Mouse (Mus musculus): ENCODE data around the gene Stra8.
A peak's percentile ranks its signal among the peaks of the same experiment; 100 is the strongest.

The Stra8 gene

DNA sequence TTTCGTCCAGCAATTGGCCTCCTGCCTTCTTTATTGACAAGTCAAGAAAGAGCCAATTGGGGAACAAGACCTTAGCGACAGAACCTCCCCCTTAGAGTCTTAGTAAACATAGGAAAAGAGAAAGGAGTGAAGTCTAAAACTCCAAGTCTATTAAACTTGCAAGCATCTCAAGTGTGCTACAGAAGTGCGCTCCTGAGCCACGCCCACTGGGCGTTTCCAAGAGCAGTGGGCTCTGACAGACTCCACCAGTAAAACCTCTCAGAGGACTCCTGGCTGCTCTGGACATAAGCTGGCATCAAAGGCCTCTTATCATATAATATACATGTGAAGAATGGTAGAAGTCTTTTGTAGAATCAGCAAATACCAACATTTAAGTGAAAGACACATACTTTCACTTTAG lies 16.5 kb upstream of the Stra8 start:
- DNase-seq (ENCODE audit: low spot score) = no peak

DNA sequence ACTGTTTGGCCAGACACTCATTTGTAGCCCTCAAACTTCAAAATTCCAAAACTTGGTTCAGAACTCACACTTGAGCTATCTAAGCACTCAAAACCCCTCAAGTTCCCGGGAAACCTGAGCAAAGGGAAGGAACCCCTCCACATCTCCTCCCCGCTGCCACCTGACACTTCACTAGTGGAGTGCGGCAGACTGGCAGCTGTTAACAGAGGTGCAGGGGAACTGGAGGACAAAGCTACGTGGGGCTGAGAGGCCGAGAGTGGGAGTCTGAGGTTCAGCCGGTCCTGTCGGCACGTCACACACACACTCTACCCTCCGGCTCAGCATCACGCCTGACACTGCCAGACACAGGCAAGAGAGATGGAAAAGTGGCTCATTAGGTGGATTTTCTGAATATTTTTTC lies 16.1 kb upstream of the Stra8 start:
- no peak for DNase-seq (ENCODE audit: low spot score)

DNA sequence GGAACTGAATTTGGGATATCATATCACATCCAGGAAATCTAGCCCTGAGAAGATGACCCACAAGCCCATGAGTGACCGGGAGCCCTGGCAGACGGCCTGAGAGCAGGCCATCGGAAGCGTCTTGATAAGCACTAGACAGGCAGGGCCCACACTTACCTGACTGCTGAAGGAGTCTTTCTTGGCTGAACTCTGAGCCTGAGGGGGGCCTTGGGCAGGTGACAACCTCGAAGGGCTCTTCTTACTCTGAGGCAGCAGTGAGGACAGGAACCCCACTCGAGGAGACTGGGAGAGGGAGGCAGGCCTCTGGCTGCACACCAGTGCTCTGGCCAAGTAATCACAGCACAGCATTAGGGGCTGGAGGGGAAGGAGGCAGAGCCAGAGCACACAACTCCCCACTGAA lies 15.6 kb upstream of the Stra8 start:
- DNase-seq (ENCODE audit: low spot score) = no peak

DNA sequence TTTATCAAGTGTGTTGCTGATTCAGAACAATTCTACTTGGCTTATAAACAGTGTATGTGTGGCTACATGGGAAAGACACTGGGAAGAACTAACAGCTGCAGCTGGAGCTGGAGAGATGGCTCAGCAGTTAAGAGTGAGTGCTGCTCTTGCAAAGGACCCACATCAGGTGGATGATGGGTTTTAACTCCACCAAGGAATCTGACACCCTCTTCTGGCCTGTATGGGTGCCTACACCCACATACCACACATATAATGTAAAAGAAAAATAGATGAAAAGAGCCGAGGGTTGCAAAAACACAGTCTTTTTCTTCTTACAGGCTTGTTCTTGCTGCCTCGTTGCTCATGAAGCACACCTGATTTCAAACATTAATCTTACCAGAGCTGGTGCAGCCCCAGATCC lies 13.8 kb upstream of the Stra8 start:
- no peak for DNase-seq (ENCODE audit: low spot score)

DNA sequence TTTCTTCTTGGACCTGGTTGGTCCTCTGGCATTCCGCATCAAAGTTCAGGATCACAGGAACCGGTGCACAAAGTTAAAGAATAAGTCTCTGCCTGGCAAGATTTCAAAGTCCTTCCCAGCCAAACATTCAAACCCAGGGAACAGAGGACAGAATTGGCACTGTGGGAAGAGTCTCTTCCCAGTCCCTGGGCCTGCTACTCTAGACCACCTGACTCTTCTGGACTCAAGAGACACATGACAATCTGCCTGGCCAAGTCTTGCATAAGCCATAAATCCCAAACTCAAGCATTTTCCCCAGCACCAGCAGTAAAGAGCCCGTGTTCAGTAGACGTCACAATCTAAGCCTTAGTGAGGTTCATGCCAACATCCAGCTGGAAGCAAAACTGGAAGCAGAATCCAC lies 13.3 kb upstream of the Stra8 start:
- no peak for DNase-seq (ENCODE audit: low spot score)

DNA sequence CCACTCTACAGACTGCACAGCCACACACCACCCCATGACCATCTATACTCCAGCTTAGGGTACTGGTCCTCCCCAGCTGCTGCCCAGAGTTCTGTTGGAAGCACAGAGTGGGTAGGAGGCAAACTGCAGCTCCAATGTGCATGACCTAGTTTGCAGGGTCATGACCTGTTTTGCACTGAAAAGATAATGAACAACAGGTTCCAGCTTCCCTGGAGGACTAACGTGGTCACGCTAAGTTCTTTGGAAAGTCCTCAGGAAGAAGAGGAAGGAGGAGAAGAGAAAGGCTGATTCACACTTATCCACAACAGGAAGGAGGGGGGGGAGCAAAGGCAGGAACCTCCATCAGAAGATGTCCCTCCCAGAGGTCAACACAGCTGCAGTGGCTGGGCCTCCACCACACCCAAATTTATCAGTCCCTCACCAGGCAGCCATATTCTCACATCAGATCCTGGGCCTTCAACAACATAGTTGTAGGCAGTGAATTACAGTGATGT lies 12.8 kb upstream of the Stra8 start:
- no peak for DNase-seq (ENCODE audit: low spot score)

DNA sequence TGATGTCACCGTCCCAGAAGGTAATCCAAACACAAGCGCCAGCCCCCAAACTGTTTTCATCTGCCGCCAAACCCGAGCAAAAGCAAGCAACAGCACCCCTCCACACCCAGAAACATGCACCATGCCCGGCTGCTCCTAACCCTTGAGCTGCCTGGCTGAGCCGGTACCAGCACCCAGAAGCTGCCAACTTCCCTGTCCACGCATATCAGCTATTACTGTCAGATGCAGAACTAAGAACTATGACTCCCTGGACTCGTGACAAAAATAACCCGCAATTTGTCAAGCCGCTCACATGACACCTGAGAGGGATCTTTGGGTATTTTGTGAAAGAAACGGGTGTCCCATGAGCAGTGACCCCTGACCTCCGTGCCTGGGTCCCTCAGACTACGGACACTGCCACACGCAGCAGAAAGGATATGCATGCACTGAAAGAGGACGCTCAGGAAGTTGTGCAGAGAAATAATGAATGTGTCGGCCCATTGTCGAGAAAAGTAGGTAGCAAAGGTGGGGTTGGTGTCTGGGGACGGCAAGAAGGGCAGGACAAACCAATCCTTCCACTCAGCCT lies 12.2 kb upstream of the Stra8 start:
- no peak for DNase-seq (ENCODE audit: low spot score)

DNA sequence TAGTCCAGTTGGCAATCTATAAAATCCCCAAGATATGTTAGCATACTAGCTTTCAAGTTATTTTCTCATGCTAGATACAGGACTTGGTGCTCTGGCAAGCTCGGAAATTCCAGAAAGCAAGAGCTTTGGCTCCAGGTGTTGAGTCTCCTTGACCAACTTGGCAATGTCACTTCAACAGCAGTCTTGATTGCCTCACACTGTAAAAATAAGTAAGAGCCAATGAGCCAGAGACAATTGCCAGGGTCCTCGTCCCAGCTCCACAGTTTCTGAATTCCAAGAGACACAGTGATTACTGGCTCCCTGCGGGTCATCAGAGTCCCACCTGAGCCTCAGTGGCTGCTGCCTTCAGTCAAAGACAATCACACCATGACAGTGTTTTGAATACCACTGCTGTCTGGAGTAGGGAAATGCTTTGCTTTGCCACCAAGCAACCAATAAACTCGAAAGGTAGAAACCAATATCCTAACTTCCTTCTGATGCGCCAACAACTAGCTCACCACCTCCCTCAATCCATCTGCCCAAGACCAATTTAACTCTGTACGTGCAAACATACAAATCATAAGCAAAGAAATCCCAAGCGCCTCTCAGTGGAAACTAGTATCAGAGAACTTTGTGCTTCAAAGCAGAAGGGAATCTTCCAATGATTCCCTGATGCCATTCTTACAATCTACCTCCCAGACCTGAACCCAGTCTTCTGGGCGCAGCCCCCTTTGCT lies 10.2 kb upstream of the Stra8 start:
- no peak for DNase-seq (ENCODE audit: low spot score)

DNA sequence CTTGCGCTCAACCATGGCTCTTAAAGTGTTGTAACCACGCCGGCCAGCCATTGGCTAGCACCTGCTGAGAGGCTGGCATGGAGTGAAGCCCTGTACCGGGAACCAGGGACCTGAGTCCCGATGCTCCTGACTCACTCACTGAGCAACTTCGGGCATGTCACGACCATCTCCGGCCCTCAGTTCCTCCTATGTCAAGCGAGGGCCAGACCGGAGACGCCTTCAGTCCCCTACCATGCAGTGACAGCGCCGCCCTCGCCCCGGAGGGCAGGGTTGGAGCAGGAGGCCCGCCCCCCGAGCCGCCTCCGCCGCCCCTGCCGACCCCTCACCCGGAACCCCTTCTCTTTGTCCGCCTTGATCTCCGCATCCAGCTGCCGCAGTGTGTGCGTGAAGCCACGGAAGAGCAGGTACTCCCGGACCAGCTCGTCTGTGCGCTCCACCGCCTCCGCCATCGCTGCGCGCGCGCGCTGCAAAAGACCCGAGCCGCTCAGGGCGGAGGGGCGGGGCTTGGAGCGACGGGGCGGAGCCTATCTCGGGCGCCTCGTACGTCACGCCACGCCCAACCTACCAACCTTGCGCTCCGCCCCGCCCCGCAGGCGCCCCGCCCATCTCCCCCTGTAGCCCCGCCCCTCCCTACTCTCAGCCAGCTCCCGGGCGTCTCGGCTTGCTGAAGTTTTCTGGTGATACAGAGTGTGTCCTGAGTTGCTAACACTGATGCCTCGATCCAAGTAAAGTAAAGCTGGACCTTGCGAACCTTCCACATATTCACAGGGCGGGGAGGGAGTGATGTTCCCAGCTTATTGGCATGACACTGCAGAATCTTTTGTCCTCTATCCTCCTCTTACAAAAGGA lies 9.4 kb upstream of the Stra8 start, which contains the start of gene Wdr91:
Wdr91 (minus strand) TSS at position 506 of the 849 bp plus-strand sequence.
- peak; percentile 95 for DNase-seq (ENCODE audit: low spot score)

DNA sequence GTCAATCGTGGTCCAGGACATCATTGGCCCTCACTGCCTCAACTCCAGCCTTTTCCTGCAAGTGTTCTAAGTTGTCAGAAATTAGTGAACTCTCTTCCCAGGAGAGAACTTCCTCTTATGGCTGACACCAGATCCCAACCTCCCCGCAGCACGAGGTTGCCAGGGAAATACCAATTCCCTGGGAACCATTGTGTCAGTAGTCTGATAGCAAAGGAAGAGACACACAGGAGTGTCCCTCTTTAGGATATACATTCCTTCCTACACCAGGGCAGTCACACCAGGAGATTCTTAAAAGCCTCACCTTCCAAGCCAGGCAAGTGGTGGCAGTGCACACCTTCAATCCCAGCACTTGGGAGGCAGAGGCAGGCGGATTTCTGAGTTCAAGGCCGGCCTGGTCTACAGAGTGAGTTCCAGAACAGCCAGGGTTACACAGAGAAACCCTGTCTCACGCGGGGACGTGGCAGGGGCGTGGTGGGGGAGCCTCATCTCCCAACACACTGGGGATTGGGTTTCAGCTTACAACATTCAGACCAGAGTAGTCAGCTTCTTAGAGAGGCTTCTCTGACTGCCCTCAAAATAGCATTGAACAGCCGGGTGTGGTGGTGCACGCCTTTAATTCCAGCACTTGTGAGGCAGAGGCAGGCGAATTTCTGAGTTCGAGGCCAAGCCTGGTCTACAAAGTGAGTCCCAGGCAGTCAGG lies 6.5 kb upstream of the Stra8 start:
- no peak for DNase-seq (ENCODE audit: low spot score)

DNA sequence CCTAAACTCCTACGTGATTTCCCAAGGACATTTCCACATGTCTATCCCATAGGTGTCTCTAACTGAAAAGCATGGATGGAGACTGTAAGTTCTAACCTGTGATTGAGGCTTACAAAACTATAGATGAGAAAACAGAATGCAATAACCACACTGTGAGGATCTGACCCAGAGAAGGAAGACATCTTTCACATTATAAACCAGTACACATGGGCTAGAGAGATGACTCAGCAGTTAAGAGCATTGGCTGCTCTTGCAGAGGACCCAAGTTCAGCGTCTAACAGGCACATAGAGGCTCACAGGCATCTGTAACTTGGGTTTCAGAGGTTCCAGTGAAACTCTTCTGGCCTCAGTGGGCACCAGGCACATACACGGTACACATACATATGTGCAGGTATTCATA lies 5.5 kb upstream of the Stra8 start:
- no peak for DNase-seq (ENCODE audit: low spot score)

DNA sequence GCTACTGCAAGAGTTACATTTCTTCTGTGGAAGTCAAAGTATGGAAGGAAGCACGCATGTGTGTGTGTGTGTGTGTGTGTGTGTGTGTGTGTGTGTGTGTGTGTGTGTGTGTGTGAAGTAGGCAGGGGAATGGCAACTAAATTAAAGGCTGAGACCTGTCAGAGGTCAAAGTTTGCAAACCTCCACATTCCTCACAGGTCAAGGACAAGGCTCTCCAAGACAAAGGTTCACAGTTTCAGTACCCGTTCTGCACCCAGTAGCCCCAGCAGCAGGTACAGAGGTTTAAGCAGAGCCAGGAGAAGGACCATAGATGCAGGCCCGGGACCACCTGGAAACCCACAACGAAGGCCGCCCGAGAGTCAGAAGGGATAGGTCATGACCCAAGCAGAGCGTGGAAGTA lies 817 bp upstream of the Stra8 start:
- DNase-seq (ENCODE audit: low spot score) = no peak

DNA sequence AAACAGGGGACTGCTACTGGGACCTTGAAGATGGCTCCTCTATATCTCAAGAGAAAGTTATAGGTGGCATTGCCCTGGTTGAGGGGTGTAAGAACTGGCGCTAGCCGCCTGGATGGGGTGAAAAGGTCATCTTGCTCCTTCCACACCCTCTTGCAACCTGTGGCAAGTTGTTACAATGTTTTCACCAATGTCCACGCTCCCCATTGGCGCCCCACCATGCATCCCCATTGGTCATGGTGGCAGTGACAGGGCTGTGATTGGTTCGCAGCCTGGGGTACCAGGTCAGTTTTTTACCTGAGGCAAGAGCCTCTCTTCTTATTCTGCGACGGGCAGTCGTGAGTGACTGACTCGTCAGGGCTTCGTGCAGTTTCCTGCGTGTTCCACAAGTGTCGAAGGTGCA lies 668 bp downstream of the Stra8 start:
- DNase-seq (ENCODE audit: low spot score) = no peak

DNA sequence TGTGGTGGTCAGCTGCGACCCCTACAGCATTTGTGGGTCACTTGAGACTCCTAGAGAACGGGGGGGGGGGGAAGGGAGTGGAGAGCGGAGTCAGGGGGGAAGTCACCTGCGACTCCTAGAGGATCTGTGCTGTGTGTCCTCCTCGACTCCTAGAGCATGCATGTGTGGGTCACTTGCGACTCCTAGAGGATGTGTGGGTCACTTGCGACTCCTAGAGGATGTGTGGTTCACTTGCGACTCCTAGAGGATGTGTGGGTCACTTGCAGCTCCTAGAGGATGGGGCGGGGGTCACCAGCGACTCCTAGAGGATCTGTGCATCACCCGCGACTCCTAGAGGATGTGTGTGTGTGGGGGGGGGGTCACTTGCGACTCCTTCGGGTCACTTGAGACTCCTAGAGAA lies 2.0 kb downstream of the Stra8 start:
- no peak for DNase-seq (ENCODE audit: low spot score)

DNA sequence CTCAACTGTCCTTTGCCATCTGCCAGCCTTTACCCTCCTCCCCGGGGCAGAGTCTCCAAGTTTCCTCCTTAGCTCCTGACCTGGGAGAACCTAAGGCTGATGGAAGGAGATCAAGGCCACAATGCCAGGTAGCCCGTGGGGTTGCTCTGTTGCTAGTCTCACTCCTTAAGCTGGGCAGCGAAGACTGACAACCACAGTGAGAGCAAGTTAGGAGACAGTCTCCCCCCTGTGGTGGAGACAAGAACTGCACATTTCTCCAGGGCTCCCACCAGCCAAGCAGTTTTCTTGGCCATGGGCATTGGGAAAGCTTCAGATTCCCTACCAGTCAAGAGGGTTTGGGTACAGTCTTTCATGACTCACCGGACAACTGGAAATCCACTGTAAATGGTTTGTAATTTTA lies 7.2 kb downstream of the Stra8 start:
- peak; percentile 65 for DNase-seq (ENCODE audit: low spot score)

DNA sequence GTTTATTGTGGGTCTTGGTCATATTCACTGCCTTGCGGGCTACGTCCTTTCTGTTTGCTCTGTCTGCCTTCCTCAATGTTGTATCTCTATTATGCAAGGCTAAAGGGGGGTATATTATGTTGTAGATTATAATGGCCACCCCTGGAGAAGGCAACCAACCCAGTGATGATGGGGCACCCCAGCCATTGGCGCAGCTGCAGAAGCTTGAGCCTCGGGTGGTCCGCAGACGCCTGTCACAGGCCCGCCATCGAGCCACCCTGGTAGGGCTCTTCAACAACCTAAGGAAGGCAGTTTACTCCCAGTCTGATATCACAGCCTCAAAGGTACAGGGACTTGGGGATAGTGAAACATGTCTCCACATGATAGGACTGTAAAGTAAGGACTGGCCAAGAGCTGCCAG lies 7.6 kb downstream of the Stra8 start:
- no peak for DNase-seq (ENCODE audit: low spot score)

DNA sequence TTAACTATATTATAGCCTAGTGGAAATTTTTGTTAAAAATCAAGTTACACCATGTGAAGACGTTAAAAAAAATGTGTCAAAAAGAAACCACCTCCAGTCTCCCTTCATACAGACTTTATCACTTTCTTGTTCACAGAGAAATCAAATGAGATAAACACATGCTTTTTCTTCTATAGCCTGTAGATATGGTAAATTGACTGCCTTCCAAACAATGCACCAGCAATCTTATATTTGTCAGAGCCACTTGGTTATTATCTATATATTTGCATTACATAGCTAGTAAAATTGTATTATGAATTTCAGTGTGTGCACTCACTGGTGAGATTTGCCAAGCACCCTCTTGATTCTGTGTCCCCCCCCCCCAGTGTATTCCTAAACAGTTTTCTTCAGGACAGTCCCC lies 12.7 kb downstream of the Stra8 start:
- no peak for DNase-seq (ENCODE audit: low spot score)

DNA sequence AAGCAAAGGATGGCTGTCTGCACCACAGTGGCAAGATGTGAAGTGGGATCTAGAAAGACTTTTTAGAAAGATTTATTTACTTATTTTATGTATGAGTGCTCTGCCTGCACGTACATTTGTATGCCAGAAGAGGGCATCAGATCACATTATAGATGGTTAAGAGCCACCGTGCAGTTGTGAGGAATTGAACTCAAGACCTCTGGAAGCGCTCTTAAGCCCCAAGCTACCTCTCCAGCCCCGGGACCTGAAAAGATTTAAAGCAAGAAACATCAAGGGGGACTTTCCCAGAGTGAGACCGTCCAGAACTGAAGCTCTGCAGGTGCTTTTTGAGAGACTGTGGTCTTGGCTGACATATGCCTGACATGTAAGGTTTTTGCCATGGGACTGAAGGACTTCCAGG lies 16.8 kb downstream of the Stra8 start:
- no peak for DNase-seq (ENCODE audit: low spot score)

DNA sequence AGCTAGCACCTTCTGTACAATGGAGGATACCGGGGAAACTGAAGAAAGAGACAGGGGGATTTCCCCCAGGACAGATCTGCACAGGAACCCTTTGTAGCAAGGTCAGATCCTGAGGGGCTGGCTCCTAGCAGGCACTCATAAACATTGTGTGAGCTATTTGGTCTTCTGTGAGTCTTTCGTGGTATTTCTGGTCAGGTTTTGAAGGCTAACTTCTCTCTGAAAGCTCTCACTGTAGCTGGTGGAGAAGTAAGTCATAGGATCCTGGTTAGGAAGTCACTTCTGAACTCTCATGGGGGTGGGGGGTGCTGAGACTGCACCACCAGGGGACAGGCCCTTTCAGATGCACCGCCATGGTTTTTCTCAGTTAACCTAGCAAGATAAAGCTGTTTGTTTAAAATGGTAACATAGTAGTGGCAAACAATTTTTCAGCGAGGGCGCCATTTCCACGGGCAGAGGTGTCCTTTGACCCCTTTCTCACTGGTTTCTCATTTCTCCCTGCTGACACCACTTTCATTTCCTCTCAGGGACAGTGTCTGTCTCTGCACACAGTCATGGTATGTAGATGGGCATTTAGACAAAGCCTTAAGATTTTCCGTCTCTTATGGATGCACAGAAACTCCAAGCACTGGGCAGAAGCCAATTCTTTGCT lies 18.4 kb downstream of the Stra8 start:
- no peak for DNase-seq (ENCODE audit: low spot score)

DNA sequence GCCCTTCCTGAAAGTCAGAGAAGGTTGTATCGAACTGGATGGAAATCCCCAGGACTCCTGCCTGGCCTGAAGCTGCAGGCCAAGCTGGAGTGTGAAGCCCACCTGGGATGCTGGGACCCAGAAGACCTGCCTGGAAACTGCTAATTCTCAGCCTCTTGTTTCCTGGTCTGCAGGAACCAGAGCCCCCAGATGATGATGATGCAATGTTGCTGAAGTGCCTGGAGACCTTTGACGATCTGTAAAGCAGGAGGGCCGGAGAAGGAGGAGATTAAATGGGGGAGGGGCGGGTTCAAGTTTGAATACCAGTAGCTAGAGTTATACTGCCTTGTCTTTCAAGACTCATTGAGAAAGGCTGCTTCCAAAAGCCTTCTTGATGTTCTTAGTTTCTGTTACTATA lies 19.0 kb downstream of the Stra8 start:
- DNase-seq (ENCODE audit: low spot score) = no peak

DNA sequence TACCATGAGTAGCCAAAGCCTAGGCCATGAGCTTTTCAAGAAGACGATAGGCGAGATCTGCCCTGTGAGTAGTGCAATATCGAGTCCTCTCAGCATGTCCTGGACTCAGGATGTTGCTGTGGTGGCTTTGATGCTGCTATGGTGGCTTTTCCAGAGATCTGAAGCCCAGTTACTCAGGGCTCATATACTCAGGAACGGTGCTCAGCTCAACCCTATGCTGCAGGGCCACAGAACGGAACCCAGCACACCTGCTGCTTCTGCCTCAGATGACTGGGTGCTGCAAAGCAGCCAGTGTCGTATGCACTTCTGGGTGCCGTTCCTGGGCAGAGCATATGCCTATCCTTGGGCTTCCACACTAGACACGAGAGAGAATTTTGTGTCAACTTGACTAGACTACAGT lies 19.5 kb downstream of the Stra8 start:
- DNase-seq (ENCODE audit: low spot score) = no peak

DNA sequence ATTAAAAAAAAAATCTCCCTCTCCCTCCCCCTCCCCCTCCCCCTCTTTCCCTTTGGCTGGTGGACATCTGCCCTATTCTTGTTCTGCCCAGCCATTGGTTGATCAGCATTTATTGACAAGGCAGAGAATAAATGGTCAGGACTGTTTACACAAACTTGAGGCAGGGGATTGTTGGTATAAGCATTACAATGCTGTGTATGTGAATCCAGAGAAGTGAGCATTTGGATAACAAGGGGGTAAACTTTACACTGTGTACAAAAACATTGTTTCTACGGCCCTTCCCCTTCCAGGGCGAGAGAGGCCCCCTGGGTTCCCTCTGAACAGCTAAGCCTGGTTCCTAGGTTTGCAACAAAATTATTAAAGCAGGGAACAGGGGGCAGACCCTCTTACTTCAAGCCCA lies 21.5 kb downstream of the Stra8 start:
- DNase-seq (ENCODE audit: low spot score) = no peak

All from urinary bladder, postnatal 25 days (tissue).